Mouse (Mus musculus): ENCODE results near the gene Zfp345.
"Not testable (repeated sequence)": the region's sequence is repeated elsewhere in the genome, so short reads cannot be mapped to it uniquely, and the experiment has no call there.

Zfp345 gene

DNA sequence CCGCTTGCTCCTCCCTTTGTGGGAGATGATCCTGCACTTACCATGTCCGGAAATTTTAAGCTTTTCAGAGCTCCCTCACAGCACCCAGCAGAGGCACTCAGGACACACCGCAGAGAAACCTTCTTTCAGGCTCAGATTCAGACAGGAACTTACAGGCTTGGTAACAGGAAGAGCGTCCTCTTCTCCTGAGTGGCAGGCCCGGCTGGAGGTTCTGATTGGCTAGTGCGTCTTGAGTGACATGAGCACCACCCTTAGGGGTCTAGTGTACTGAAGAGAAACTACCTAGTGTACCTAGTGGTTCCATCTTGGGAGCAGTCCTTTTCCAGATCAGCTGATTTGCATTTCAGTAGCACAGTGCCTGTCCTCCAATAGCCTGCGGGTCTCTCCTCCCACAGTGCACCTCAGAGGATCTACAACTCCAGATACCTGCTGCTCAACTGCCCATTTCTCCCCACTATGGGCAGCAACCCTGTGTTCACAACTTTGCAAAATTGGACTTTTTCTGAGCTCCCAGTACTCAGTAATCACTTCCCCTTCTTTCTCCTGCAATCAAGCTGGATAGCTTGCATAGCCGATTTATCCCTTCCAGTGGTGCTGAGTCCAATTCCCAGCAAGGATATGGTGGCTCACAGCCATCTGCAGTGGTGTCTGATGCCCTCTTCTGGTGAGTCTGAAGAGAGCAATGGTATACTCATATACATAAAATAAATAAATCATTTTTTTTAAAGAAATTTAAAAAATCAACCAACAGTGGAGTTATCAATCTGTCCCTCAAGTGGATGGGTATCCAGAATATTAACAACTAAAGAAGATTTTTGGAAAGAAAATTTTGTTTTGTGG, at the start of gene Zfp345:
Gene Zfp345, minus strand, starts transcription at position 153 of the 840 bp plus-strand sequence.
- not testable (repeated sequence) for DNase-seq (ENCODE audit: low spot score in 2 of 2)

- no peak for DNase-seq (ENCODE audit: low spot score in 2 of 2)
Measured at GRCm38 (mm10) chr2:150525703-150526207, 40.9 kb upstream of the Zfp345 start.

- no peak for DNase-seq (ENCODE audit: low spot score in 2 of 2)
Measured at GRCm38 (mm10) chr2:150512837-150513236, 27.9 kb upstream of the Zfp345 start.

DNA sequence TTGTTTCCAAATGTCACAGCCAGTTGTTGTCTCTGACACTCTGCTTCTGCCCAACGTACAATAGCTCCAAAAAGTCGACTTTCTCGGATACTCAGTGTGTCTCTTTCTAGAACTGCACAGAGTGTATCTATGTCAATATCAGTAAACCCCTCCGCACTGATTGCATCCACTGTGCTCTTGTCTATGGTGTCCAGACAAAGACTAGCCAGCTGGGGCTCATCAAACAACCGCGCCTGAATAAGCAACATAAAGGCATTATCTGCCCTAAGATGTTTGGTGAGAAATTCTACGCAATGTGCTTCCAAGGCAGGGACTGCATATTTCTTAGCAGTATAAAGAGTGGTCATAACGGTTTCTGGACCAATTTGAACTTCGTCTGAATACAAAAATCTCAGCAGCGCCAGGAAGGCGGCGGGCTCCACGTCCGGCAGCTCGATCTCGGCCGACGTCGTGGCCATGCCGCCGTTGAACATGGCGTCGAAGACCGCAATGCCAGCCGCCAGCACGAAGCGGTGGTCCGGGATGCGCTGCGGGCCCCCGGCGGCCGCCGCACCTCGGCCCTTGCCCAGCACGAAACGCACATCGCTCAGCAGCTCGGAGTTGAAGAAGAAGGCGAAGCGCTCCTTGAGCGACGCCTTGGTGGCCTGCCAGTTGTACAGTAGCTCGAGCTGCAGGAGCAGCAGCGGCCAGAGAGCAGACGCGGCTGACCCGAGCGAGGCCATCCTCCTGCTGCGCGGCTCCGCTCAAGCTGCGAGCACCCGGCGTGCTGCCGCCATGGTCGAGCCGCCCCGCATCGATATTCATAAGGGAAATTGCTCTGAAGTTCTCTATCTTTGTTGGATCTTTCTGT, 15.5 kb upstream of the Zfp345 start:
- DNase-seq (ENCODE audit: low spot score in 2 of 2) = not testable (repeated sequence)

DNA sequence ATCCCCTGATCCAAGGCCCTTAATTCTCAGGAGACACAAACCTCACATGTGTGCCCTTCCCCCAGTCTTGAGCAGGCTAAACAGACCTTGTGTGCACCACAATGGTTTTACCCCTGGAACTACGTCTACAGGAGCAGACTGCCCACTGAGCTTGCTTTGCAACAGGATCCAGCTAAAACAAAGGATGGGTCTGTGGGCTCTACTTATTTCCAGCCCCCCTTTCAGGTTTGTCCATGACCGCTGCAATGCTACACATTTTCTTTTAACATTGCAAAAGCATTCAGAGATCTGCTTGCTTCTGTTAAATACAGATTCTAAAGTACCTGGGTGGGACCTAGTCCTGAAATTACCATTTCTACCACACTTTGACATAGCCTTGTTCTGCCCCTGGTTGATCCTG, 8.1 kb upstream of the Zfp345 start:
- no peak for DNase-seq (ENCODE audit: low spot score in 2 of 2)

DNA sequence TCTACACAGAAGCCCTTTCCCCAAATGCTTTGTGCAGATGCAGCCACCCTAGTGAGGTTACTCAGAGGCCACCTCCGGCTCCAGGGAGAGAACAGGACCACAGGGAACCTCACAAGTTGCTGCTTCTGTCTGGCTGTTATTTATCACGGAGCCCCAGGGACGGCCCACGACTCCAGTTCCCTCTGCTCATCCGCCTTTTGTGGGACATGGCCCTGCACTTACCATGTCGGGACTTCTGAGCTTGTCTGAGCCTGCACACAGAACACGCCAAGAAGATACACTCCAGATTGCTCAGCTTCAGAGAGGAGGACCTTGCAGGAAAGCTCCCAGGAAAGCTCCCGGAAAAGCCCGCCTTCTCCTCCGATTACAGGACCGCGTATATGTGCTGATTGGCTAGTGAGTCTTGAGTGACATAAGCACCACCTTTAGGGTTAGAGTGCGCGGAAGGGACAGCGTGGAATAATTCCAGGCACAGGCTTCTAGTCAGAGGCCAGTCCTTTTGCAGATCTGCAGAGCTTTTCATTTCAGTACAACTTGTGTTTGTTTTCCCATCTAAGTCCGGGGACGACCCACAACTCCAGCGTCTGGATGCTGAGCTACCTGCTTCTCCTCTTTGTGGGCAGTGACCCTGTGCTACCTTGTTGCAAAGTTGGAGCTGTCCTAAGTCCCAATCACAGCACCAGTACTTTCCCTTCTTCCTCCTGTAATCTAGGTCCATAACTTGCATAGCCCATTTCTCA, 33.5 kb downstream of the Zfp345 start, which contains the start of gene Zfp442:
Gene Zfp442, minus strand, starts transcription at position 307 of the 740 bp plus-strand sequence.
- DNase-seq (ENCODE audit: low spot score in 2 of 2) = peak; percentile 59 to 60

DNA sequence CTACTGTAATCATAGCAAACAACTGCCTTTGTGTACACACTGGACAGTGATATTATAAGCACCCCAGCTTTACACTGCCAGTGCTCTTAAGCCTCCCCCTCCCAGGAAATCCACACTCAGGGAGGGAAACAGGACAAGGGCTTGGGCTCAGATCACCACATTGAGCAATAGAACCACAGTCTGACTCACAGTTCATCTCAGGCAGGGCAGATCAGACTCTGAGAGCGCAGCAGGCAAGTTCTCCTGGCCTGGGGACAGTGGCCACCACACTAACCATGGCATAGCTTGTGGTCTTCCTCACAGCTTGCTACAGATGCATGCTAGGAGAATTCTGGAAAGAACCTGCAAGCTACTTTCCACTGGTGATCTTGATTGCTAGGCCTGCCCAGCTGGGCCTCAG, 45.8 kb downstream of the Zfp345 start:
- DNase-seq (ENCODE audit: low spot score in 2 of 2) = not testable (repeated sequence)
